Mouse (Mus musculus): ENCODE measurements around the gene Hps1. TPM values are rescaled to one million over a fixed set of nuclear protein-coding genes. Genes with fewer than 3 reads are reported as not detected.
"Not testable (repeated sequence)": the region's sequence is repeated elsewhere in the genome, so short reads cannot be mapped to it uniquely, and the experiment has no call there.

The Hps1 gene
- total RNA-seq (2021) = 1 to 10 TPM; 3.4 to 3.5 TPM

DNA sequence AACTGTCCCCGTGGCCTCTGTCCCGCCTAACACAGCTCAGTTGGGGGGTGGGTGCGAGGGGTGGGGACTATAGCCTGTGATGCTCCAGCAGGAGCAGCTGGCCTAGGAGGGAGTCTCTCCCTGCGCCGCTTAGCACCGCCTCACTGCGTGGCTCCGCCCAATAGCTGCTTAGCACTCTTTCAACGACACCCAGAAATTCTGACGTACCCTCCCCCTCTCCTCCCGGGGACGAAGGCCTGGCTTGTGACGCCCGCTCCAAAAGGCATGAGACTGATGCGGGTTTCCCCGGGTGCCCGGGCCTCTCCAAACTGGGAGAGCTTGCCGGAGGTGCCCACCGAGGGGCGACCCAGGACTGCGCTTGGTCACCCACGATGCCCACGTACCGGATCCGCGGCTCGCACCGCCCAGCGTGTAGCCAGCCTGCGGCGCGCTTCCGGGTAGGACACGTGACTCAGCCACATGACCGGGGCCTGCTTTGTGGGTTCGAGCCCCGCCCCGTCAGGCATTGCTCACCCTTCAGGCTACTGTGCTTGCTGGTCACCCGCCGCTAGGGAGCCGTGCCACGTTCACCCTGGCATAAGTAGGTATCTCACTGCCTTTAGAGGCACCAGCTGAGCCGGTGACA is at the start of gene Hps1:
Hps1 (minus strand) TSS at position 448 of the 625 bp plus-strand sequence.
- DNase-seq = peak; percentile 87

DNA sequence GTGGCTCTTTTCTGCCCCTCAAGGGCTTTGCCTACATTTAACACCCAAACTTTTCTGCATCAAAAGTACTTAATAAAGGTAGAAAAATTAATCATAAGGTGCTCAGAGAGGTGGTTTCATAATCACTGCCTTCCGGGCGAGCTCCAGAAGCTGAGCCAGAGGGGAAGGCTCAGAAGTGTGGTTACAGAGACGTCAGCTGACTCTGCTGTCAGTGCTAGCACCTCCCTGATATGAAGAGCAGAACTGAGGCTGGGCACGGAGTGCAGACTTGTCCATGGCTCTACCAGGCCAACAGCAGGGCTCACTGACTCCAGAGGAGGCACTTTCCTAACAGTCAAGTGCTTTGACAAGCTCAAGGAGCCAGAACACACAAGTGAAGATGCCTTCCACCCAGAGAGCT is 49.4 kb upstream of the Hps1 start:
- no peak for DNase-seq

GRCm38 (mm10) chr19:42827843-42828242 is 48.1 kb upstream of the Hps1 start:
- DNase-seq = no peak

GRCm38 (mm10) chr19:42820109-42820508 is 40.3 kb upstream of the Hps1 start:
- DNase-seq = no peak

- no peak for DNase-seq
Observed at GRCm38 (mm10) chr19:42817761-42818160, 38.0 kb upstream of the Hps1 start.

DNA sequence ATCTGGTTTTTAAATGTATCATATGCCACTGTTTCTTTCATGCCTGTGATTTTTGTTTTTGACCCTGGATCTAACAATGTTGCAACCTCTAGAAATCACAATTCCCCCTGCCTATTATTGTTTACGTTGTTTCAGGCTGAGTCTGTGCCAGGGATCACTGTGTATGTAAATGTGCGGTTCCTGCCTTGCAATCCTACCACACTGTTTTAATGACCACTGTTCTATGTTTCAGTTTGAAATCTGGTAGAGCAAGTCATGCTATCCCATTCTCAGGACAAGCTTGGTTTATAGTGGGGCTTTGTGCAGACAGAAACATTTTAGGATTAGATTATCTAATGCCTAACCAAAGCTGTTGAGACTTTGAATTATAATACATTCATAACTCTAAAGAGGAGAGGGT is 36.5 kb upstream of the Hps1 start:
- DNase-seq = no peak

- DNase-seq = no peak
Observed at GRCm38 (mm10) chr19:42810140-42810539, 30.4 kb upstream of the Hps1 start.

- no peak for DNase-seq
Observed at GRCm38 (mm10) chr19:42809491-42809890, 29.7 kb upstream of the Hps1 start.

DNA sequence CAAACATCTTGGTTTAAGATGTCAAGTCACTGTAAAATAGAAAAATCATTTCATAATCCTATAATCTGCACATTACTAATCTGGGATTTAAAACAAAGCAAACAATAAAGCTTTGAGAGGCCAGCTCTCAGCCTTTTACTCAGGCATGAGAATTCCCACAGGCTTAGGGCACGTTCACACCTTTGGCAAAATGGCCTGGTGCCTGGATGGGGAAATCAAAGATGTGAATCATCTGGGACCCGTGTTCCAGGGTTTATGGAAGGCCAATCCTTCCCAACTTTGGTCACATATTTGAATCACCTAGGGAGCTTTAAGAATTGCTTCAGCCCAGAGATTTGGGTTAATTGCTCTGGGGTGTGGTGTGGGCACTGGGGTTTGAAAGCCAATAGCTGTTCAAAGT is 18.1 kb upstream of the Hps1 start:
- no peak for DNase-seq

GRCm38 (mm10) chr19:42795801-42796200 is 16.0 kb upstream of the Hps1 start:
- DNase-seq = no peak

GRCm38 (mm10) chr19:42794914-42795613 is 15.3 kb upstream of the Hps1 start:
- peak; percentile 94 for DNase-seq

DNA sequence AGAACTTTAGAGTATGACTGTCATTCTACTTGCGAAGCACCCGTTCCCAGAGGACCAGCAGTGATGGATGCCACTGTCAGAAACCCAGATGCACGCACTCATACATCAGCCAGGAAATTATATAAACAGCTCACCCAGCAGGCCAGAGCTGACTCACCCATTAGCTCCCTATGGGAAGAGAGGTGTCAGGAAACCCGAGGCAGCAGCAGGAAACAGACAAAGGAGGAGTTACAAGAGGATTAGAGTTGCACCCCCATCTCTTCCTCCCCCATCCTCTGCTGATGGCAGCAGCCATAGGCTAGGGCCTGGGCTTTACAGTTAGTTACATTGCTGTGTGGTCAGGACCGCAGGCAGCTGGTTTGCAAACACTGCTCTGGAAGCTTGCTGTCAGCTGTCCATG is 8.5 kb upstream of the Hps1 start:
- DNase-seq = no peak

DNA sequence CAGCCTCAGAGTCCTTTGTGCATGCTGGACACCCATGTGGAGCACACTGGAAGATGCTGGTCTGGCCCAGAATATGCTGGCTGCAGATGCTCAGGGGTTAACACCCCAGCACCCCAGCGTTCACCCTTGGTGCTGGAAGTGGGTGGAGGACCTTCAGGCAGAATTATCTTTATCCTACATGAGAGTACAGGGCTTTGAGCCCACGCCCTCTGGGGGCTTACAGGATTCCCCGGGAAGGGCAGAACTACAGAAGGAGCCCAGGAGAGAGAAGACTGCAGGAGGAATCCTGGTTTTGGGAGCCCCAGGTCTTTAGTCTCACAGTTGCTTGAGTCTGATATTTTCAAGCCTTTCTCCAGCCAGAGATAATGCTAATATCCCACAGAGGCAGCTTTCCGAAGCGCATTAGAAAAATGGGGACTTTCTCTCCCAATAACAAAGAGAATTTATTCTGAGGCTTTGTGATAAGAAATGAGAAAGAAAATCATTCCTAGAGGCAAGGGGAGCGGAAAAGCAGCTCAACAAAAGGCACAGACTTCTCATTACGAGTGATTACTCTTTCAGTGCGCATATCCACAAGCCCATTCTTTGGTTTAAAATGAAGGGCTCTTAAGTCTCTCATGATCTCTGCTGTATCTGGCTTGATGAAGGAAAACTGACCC is 5.9 kb upstream of the Hps1 start:
- DNase-seq = no peak

DNA sequence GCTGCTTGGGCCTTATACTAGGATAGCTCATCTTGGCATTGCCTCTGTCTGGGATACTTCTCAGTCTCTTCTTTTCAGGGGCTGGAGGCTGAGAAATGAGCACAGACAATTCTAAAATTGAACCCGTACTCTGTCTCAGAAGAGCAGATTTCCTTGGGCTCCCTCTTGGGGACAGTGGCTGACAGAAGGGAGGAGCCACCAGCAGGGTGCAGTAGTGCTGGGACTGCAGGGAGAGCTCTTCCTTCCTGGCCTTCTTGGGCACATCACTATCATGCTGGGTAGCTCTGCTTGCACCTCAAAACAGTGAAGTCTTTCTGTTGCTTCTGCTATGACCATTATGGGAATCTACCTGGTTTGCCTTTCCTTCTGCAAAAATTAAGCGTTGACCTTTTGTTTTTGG is 5.4 kb upstream of the Hps1 start:
- no peak for DNase-seq

- DNase-seq = not testable (repeated sequence)
Observed at GRCm38 (mm10) chr19:42780156-42780538, 369 bp upstream of the Hps1 start.

- peak; percentile 44 for DNase-seq
Observed at GRCm38 (mm10) chr19:42777801-42778200, 2.0 kb downstream of the Hps1 start.

DNA sequence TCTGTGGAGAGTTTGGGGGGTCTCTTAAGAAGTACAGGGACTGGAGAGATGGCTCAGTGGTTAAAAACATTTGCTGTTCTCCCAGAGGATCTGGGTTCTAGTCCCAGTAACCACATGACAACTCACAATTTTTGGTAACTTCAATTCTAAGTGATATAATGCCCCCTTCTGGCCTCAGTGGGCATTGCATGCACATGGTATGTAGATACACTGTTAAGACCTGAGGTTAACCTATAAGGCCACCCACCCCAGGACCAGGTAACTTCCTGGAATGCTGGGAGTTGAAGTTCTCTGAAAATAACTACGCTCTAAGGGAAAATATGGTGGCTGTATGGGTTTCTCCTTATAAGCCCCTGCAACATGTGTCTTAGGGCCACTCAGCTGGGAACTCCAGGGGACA is 3.0 kb downstream of the Hps1 start:
- no peak for DNase-seq

DNA sequence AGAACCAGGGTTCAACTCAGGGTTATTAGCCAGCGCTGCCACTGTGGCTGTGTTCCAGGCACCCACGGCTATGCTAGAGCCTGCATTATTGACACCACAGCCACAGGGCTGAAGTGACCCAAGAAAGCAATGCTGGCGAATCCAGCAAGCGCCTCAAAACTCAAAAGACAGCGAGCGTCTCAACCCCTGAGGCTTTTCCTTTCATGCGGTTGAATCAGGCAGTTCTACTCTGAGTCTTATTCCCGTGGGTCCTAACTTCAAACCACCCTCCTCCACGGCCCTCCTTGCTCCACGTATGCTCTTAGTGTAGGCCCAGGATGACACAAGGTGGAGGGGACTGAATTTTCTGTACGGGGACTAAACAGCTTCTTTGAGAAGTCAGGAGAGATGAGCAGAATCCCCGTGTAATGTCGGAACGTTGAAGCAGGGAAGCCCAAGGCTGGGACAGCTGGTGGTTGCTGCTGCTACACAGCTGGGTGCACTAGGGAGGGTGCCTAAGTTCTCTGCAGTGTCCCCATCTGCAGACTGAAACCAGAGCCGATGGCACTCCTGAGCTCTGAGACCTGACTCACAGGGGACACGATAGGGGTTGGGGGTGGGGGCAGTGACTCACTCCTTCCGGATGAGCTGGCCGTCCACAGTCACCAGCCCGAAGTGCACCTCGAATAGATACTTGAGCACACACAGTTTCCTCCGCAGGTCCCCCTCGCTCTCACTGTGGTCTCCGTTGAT is 9.5 kb downstream of the Hps1 start:
- DNase-seq = no peak

- no peak for DNase-seq
Observed at GRCm38 (mm10) chr19:42769648-42770047, 10.1 kb downstream of the Hps1 start.

DNA sequence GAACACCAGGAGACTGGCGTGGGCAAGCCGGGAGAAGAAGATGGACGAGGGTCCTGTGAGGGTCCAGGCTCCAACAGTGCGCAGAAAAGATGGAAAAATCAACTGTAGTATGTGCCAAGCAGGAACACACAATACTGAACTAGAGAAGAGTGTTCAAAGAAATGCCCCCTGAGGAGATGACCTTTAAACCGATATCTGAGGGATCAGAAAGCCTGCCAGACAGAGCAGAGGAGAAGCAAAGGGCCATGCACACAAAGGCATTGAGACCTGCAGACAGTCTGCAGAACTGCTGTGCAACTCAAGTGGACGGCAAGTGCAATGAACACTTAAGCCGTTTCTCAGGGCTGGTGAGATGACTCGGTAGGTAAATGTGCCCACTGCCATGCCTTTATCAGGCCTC is 12.4 kb downstream of the Hps1 start:
- DNase-seq = no peak

- no peak for DNase-seq
Observed at GRCm38 (mm10) chr19:42764398-42764797, 15.4 kb downstream of the Hps1 start.

GRCm38 (mm10) chr19:42756671-42757070 is 23.1 kb downstream of the Hps1 start:
- DNase-seq = no peak

Data from heart, postnatal 4 days (tissue).